ENCODE assay signal across 11 mouse cellular contexts in genomic region chr10:104456352-104456725, GRCm38 (mm10).
A peak's percentile ranks its signal among the peaks of the same experiment; 100 is the strongest.
DNase-seq lines count a peak whose midpoint lies in the region; ATAC-seq lines count a peak whose summit lies in the region.
"Had no signal": no experiment of that assay in that cellular context is flagged by ENCODE, and none has a peak within 500 bp of the region (broad histone marks: within the 10 kb centered on the region; RNA-seq: fewer than 3 reads in every experiment).

No protein-coding gene starts in this region.

- 47% methylated on average over 5 of the region's 5 CpGs for WGBS in forebrain, embryonic 12.5 days
- 35% methylated on average over 5 of the region's 5 CpGs for WGBS in forebrain, embryonic 11.5 days
- 8% methylated on average over 5 of the region's 5 CpGs for WGBS in kidney, embryonic 15.5 days
- 32% methylated on average over 5 of the region's 5 CpGs for WGBS in forebrain, embryonic 16.5 days
- WGBS in midbrain, embryonic 13.5 days: 40% methylated on average over 5 of the region's 5 CpGs

- H3K27ac ChIP-seq in forebrain, embryonic 12.5 days: no peak overlapping the region
- no peak overlapping the region for H3K27ac ChIP-seq in forebrain, embryonic 11.5 days (ENCODE audit: low read depth, low read length)
- no peak overlapping the region for H3K27ac ChIP-seq in kidney, embryonic 15.5 days
- H3K27ac ChIP-seq in forebrain, embryonic 16.5 days (ENCODE audit: low read length): no peak overlapping the region
- H3K27ac ChIP-seq in midbrain, embryonic 13.5 days: no peak overlapping the region
- H3K27ac ChIP-seq: liver, embryonic 13.5 days had no signal

- H3K9ac ChIP-seq in forebrain, embryonic 12.5 days: no peak overlapping the region
- H3K9ac ChIP-seq in forebrain, embryonic 11.5 days (ENCODE audit: low read length): no peak overlapping the region
- H3K9ac ChIP-seq in kidney, embryonic 15.5 days: no peak overlapping the region
- H3K9ac ChIP-seq in forebrain, embryonic 16.5 days (replicated peaks; ENCODE audit: low read depth, low read length): 0 out of 2 replicates have a peak overlapping the region, but pooled peaks have one; percentile 22
- no peak overlapping the region for H3K9ac ChIP-seq in midbrain, embryonic 13.5 days (replicated peaks)
- H3K9ac ChIP-seq: liver, embryonic 13.5 days had no signal

- DNase-seq in forebrain, embryonic 11.5 days (ENCODE audit: low spot score): no peak
- no peak for DNase-seq in kidney, postnatal 25 days
- no peak for DNase-seq in thymus, postnatal 36 days
- no peak for DNase-seq in right cerebral cortex, adult 18-20 months
- DNase-seq: kidney, postnatal 36 days; liver, embryonic 13.5 days; thymus, adult 2 months had no signal

- no peak overlapping the region for H3K4me3 ChIP-seq in forebrain, embryonic 12.5 days (replicated peaks)
- no peak overlapping the region for H3K4me3 ChIP-seq in forebrain, embryonic 11.5 days (ENCODE audit: low read depth, low read length)
- H3K4me3 ChIP-seq in kidney, embryonic 15.5 days (replicated peaks): peak overlapping the region; percentile 31
- peak overlapping the region; percentile 23 for H3K4me3 ChIP-seq in forebrain, embryonic 16.5 days (replicated peaks; ENCODE audit: low read length)
- peak overlapping the region; percentile 22 for H3K4me3 ChIP-seq in midbrain, embryonic 13.5 days (replicated peaks)
- H3K4me3 ChIP-seq: liver, embryonic 13.5 days had no signal

- peaks cover 4% of the 10 kb centered on the region for H3K4me1 ChIP-seq in forebrain, embryonic 12.5 days
- no peaks in the 10 kb centered on the region for H3K4me1 ChIP-seq in forebrain, embryonic 11.5 days (replicated peaks; ENCODE audit: control insufficient read depth, insufficient read depth, low read length)
- H3K4me1 ChIP-seq in kidney, embryonic 15.5 days: peaks cover 10% of the 10 kb centered on the region
- no peaks in the 10 kb centered on the region for H3K4me1 ChIP-seq in forebrain, embryonic 16.5 days (replicated peaks; ENCODE audit: control insufficient read depth, insufficient read depth, low read length)
- H3K4me1 ChIP-seq in midbrain, embryonic 13.5 days (replicated peaks): peaks cover 5% of the 10 kb centered on the region; the same call in 1 of the 2 replicates
- H3K4me1 ChIP-seq: liver, embryonic 13.5 days had no signal

- no peak for ATAC-seq in forebrain, embryonic 12.5 days (ENCODE audit: low FRiP score)
- ATAC-seq in forebrain, embryonic 11.5 days (replicated peaks; ENCODE audit: low FRiP score): no peak
- ATAC-seq in kidney, embryonic 15.5 days (replicated peaks; ENCODE audit: low FRiP score): peak; percentile 15; the same call in 1 of the 2 replicates
- 0 out of 2 replicates have a peak, but pooled peaks have one; percentile 45 for ATAC-seq in forebrain, embryonic 16.5 days
- no peak for ATAC-seq in midbrain, embryonic 13.5 days

- H3K9me3 ChIP-seq in forebrain, embryonic 12.5 days: no peaks in the 10 kb centered on the region
- H3K9me3 ChIP-seq in forebrain, embryonic 11.5 days (ENCODE audit: control insufficient read depth, low read length): no peaks in the 10 kb centered on the region
- H3K9me3 ChIP-seq in kidney, embryonic 15.5 days (replicated peaks): no peaks in the 10 kb centered on the region
- no peaks in the 10 kb centered on the region for H3K9me3 ChIP-seq in forebrain, embryonic 16.5 days (ENCODE audit: control insufficient read depth, low read length)
- H3K9me3 ChIP-seq in midbrain, embryonic 13.5 days: no peaks in the 10 kb centered on the region
- H3K9me3 ChIP-seq: liver, embryonic 13.5 days had no signal

- H3K4me2 ChIP-seq in forebrain, embryonic 12.5 days: peak overlapping the region; percentile 27
- H3K4me2 ChIP-seq in forebrain, embryonic 11.5 days (ENCODE audit: low read depth, low read length, severe bottlenecking): no peak overlapping the region
- H3K4me2 ChIP-seq in kidney, embryonic 15.5 days: peak overlapping the region; percentile 54
- H3K4me2 ChIP-seq in forebrain, embryonic 16.5 days (ENCODE audit: low read length): peak overlapping the region; percentile 49
- H3K4me2 ChIP-seq in midbrain, embryonic 13.5 days (replicated peaks): peak overlapping the region; percentile 40
- H3K4me2 ChIP-seq: liver, embryonic 13.5 days had no signal

- no peaks in the 10 kb centered on the region for H3K36me3 ChIP-seq in forebrain, embryonic 12.5 days (replicated peaks)
- no peaks in the 10 kb centered on the region for H3K36me3 ChIP-seq in forebrain, embryonic 11.5 days (ENCODE audit: control insufficient read depth, insufficient read depth, low read length)
- H3K36me3 ChIP-seq in kidney, embryonic 15.5 days: no peaks in the 10 kb centered on the region
- H3K36me3 ChIP-seq in forebrain, embryonic 16.5 days (ENCODE audit: control insufficient read depth, insufficient read depth): no peaks in the 10 kb centered on the region
- H3K36me3 ChIP-seq in midbrain, embryonic 13.5 days: no peaks in the 10 kb centered on the region
- H3K36me3 ChIP-seq: liver, embryonic 13.5 days had no signal

- no peaks in the 10 kb centered on the region for H3K27me3 ChIP-seq in forebrain, embryonic 12.5 days
- H3K27me3 ChIP-seq in forebrain, embryonic 11.5 days (ENCODE audit: control insufficient read depth, insufficient read depth, low read length): no peaks in the 10 kb centered on the region
- H3K27me3 ChIP-seq in kidney, embryonic 15.5 days: no peaks in the 10 kb centered on the region
- H3K27me3 ChIP-seq in forebrain, embryonic 16.5 days (replicated peaks; ENCODE audit: control insufficient read depth, insufficient read depth, low read length): no peaks in the 10 kb centered on the region
- H3K27me3 ChIP-seq in midbrain, embryonic 13.5 days: no peaks in the 10 kb centered on the region
- H3K27me3 ChIP-seq: liver, embryonic 13.5 days had no signal

Comparison
In these comparisons a context has a peak if more than half of its experiments do, and no peak if none do; other contexts are left out.
1. ATAC-seq: peak in kidney, embryonic 15.5 days (single experiment) and forebrain, embryonic 16.5 days (single experiment); none in forebrain, embryonic 12.5 days (single experiment), forebrain, embryonic 11.5 days (single experiment) and midbrain, embryonic 13.5 days (single experiment).
2. H3K4me3 ChIP-seq: peak in kidney, embryonic 15.5 days (single experiment), forebrain, embryonic 16.5 days (single experiment) and midbrain, embryonic 13.5 days (single experiment); none in forebrain, embryonic 12.5 days (single experiment) and forebrain, embryonic 11.5 days (single experiment).